Mouse (Mus musculus) heart, embryonic 15.5 days (tissue): ENCODE results near the gene Ntrk2. TPM values are rescaled to one million over a fixed set of nuclear protein-coding genes. Genes with fewer than 3 reads are reported as not detected.
A peak's percentile ranks its signal among the peaks of the same experiment; 100 is the strongest.

Experiments used
- ATAC-seq: fragments of 200-750 bp; cut with Nextera tagmentation; replicated peaks from 2 replicates; pipeline ENCODE4 v1.8.0; 2017; ENCODE audit warnings: low read depth, moderate TSS enrichment; ENCODE audit not compliant: insufficient number of reproducible peaks, insufficient read depth, low FRiP score
- H3K27ac ChIP-seq: fragments of 300-500 bp; sonication (generic); 2 replicates; pipeline ENCODE4 v1.5.1; 2015; ENCODE audit warnings: mild to moderate bottlenecking, inconsistent platforms
- H3K27me3 ChIP-seq: fragments of 300-500 bp; sonication (generic); 2 replicates; pipeline ENCODE4 v1.6.1; 2015; ENCODE audit warnings: inconsistent platforms
- H3K36me3 ChIP-seq: fragments of 300-500 bp; sonication (generic); 2 replicates; pipeline ENCODE4 v1.6.1; 2015; ENCODE audit warnings: mild to moderate bottlenecking, inconsistent platforms
- H3K4me1 ChIP-seq: fragments of 300-500 bp; sonication (generic); replicated peaks from 2 replicates; pipeline ENCODE4 v1.6.1; 2015; ENCODE audit warnings: inconsistent platforms
- H3K4me2 ChIP-seq: fragments of 300-500 bp; sonication (generic); 2 replicates; pipeline ENCODE4 v1.6.1; 2015; ENCODE audit warnings: inconsistent platforms, mild to moderate bottlenecking, moderate library complexity
- H3K4me3 ChIP-seq: fragments of 300-500 bp; sonication (generic); 2 replicates; pipeline ENCODE4 v1.5.1; 2015; ENCODE audit warnings: mild to moderate bottlenecking, inconsistent platforms
- H3K9ac ChIP-seq: fragments of 300-500 bp; sonication (generic); 2 replicates; pipeline ENCODE4 v1.6.1; 2015; ENCODE audit warnings: mild to moderate bottlenecking, inconsistent platforms
- H3K9me3 ChIP-seq: fragments of 300-500 bp; sonication (generic); replicated peaks from 2 replicates; pipeline ENCODE4 v1.6.1; 2016; ENCODE audit warnings: inconsistent platforms
- WGBS: fragments of 180-500 bp; shearing (Covaris S2); methylation state at CpG from one replicate; pipeline ENCODE4 v1.1.7; 2015; ENCODE audit warnings: mixed read lengths; 5-methylcytosine and 5-hydroxymethylcytosine counted together
- polyA plus RNA-seq: library from polyadenylated mRNA; unstranded; fragments of >200 nt; fragmentation: Nextera tagmentation; extraction: Ambion mirVana; gene quantifications from 2 replicates; pipeline ENCODE4 v1.2.1, GENCODE M21; 2015

Ntrk2 gene
- polyA plus RNA-seq, 1 experiment from 2014 or later = 4.8 TPM

- H3K9ac ChIP-seq = no peak overlapping the region
- no peak overlapping the region for H3K27ac ChIP-seq
- no peaks in the 10 kb centered on the region for H3K9me3 ChIP-seq
- H3K4me2 ChIP-seq = no peak overlapping the region
- 32% methylated on average over 5 of the region's 5 CpGs for whole genome bisulfite sequencing
- H3K27me3 ChIP-seq = no peaks in the 10 kb centered on the region
- H3K36me3 ChIP-seq = no peaks in the 10 kb centered on the region
- no peak overlapping the region for H3K4me3 ChIP-seq
- 0 out of 2 replicates have a peak, but pooled peaks have one; percentile 47 for ATAC-seq
- H3K4me1 ChIP-seq = peaks cover 4% of the 10 kb centered on the region
Measured at GRCm38 (mm10) chr13:58968168-58968567, 161.8 kb downstream of the Ntrk2 start.

DNA sequence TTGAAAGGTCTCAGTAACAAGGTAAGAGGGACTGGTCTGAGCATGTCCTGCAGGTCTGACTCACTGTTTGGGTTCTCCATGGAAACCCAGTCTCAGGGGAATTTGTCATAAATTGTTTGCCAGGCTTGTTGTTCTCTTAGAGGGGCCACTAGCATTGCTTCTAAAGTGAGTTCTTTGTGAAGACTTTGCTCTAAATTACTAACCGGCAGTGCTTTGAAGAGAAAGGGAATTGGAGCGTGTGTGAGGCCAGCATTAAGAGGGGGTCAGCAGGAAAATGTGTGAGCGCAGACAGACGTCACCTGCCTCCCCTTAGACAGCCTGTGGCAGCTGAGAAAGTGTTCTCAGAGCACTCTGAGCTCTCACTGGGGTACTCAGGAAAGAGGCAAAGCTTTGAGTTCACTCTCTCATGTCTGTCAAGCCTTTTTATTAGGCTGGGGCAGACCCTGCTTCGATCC is 165.1 kb downstream of the Ntrk2 start:
- Histone ChIP-seq H3K9ac (no peak overlapping the region), H3K9me3 (no peaks in the 10 kb centered on the region), H3K36me3 (no peaks in the 10 kb centered on the region), H3K4me3 (no peak overlapping the region), H3K4me2 (no peak overlapping the region), H3K27me3 (no peaks in the 10 kb centered on the region), H3K4me1 (peaks cover 4% of the 10 kb centered on the region), H3K27ac (no peak overlapping the region)
- 44% methylated on average over 5 of the region's 5 CpGs for WGBS
- no peak for ATAC-seq

DNA sequence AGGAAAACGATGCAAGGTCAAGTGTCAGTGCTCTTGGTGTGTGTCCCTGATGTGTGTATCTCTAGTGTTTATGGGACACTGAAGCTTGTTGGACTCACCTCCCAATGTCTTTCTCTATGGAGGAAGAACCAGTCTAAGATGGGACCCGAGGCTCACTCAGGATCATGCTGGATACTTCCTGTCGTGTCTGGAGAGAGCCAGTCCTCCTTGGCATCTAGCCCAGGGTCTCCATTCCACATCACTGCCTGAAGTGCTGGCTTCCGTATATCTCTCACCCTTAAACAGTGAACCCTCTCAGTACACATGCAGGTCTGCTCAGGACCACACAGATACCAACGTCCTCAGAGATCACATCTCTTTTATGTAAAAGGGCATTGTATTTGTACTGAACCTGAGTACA is 166.1 kb downstream of the Ntrk2 start:
- Histone ChIP-seq H3K4me1 (peaks cover 4% of the 10 kb centered on the region), H3K4me3 (no peak overlapping the region), H3K36me3 (no peaks in the 10 kb centered on the region), H3K27ac (no peak overlapping the region), H3K9me3 (no peaks in the 10 kb centered on the region), H3K9ac (no peak overlapping the region), H3K27me3 (no peaks in the 10 kb centered on the region), H3K4me2 (no peak overlapping the region)
- no peak for ATAC-seq
- 22% methylated on average over 5 of the region's 5 CpGs for WGBS

- Histone ChIP-seq H3K9ac (no peak overlapping the region), H3K36me3 (no peaks in the 10 kb centered on the region), H3K4me2 (no peak overlapping the region), H3K9me3 (no peaks in the 10 kb centered on the region), H3K4me1 (peaks cover 5% of the 10 kb centered on the region; the same call in 1 of the 2 replicates), H3K4me3 (no peak overlapping the region), H3K27ac (no peak overlapping the region), H3K27me3 (no peaks in the 10 kb centered on the region)
- 54% methylated on average over 5 of the region's 5 CpGs for WGBS
- no peak for ATAC-seq
Measured at GRCm38 (mm10) chr13:58996447-58996846, 190.1 kb downstream of the Ntrk2 start.

DNA sequence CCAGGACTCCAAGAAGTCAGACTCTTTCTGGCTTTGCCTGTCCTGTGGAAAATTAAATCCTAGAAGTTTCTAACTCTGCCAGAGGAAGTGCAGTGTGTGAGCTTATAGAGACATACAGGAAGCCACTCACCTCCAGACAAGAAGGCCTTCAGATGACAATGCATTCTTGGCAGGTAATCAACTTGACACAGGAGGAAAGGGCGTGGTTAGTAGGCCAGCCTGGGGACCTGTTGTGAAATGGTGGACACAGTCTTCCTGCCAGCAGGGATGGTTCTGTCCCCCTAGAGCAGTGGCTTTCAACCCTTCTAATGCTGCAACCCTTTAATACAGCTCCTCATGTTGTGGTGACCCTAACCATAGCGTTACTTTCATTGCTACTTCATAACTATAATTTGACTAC is 191.4 kb downstream of the Ntrk2 start:
- no peak for ATAC-seq
- no peak overlapping the region for H3K4me3 ChIP-seq
- no peaks in the 10 kb centered on the region for H3K36me3 ChIP-seq
- 86% methylated on average over 2 of the region's 2 CpGs for WGBS
- H3K9ac ChIP-seq = no peak overlapping the region
- H3K27me3 ChIP-seq = no peaks in the 10 kb centered on the region
- H3K4me1 ChIP-seq = peaks cover 5% of the 10 kb centered on the region; the same call in 1 of the 2 replicates
- H3K4me2 ChIP-seq = no peak overlapping the region
- no peaks in the 10 kb centered on the region for H3K9me3 ChIP-seq
- no peak overlapping the region for H3K27ac ChIP-seq

DNA sequence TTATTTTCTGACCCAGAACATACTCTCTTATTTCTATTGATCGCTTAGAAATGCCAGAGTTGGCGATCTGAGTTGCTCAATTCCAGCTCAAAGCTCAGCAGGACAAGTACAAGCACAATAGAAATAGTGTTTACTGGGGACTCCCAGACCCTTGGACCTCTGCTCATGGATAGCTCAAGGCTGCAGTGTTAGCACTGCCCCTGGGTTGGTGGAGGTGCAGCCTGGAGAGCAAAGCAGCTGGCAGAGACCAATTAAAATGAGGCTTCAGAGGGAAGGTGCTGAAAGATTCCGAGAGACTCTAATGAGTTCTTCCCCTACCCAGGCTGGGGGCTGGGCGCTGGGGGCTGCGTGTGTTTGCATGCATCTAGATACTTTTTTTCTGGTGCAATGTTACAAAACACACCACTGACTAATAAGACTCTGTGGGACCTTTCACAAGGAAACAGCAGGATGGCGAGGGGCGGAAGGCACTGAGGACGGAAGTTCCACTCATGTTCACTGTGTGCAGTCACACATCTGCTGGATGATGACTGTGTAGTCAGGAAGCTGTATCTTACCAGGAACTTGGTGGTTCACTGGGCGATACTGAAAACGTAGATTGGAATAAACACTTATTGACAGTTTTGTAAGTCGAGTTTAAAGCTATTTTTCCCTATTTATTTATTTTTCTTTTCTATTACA is 193.1 kb downstream of the Ntrk2 start:
- Histone ChIP-seq H3K9me3 (no peaks in the 10 kb centered on the region), H3K27me3 (no peaks in the 10 kb centered on the region), H3K9ac (no peak overlapping the region), H3K4me2 (no peak overlapping the region), H3K4me3 (no peak overlapping the region), H3K36me3 (no peaks in the 10 kb centered on the region), H3K4me1 (peaks cover 5% of the 10 kb centered on the region; the same call in 1 of the 2 replicates), H3K27ac (no peak overlapping the region)
- WGBS = 45% methylated on average over 11 of the region's 11 CpGs
- no peak for ATAC-seq

- ATAC-seq = no peak
Measured at GRCm38 (mm10) chr13:59002943-59003806, 196.8 kb downstream of the Ntrk2 start.

DNA sequence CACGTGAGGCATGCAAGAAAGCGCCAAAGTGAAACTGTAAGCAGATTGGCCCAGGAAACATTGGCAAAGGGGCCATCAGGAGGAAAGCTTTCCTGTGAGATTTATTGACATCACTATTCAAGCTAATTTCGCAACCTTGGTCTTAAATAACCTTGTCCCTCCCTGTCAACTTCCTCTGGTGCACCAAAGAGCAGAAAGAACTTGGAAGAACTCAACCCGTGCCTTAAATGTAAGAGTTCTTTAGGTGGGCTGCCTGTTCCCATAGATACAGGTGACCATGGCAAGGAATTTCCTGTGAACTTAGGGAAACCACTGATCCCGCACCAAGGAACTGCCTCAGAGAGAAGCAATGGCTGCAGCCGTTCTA is 197.4 kb downstream of the Ntrk2 start:
- 73% methylated on average over 6 of the region's 6 CpGs for WGBS
- Histone ChIP-seq H3K4me3 (no peak overlapping the region), H3K27ac (no peak overlapping the region), H3K9ac (no peak overlapping the region), H3K9me3 (no peaks in the 10 kb centered on the region), H3K36me3 (no peaks in the 10 kb centered on the region), H3K27me3 (no peaks in the 10 kb centered on the region), H3K4me1 (peaks cover 2% of the 10 kb centered on the region; the same call in 1 of the 2 replicates), H3K4me2 (no peak overlapping the region)
- ATAC-seq = no peak

More at GRCm38 (mm10) chr13:59002943-59003806, 196.8 kb downstream of the Ntrk2 start:
- H3K27ac ChIP-seq = no peak overlapping the region
- H3K9me3 ChIP-seq = no peaks in the 10 kb centered on the region
- H3K27me3 ChIP-seq = no peaks in the 10 kb centered on the region
- WGBS = 68% methylated on average over 12 of the region's 12 CpGs
- H3K36me3 ChIP-seq = no peaks in the 10 kb centered on the region
- H3K4me3 ChIP-seq = no peak overlapping the region
- no peak overlapping the region for H3K9ac ChIP-seq
- no peak overlapping the region for H3K4me2 ChIP-seq
- peaks cover 2% of the 10 kb centered on the region; the same call in 1 of the 2 replicates for H3K4me1 ChIP-seq

DNA sequence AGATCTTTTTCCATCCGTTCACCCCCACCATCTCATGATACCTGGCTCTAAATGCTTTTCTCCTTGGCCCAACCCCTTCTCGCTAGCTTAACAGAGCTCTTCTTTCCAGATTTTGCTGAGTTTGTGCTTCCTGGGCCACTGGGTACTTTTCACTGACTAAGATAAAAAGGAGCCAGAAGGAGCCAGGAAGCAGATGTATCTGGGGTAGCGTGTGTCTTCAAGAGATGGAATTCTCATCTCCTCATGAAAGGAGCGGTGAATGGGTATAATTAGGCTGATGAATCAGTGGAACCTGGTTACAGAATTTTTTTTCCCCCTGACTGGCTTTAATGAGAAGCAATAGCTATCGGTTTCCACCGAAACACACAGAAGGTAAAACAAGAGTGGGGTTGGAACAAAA is 198.2 kb downstream of the Ntrk2 start:
- WGBS = 79% methylated on average over 6 of the region's 6 CpGs
- Histone ChIP-seq H3K9me3 (no peaks in the 10 kb centered on the region), H3K4me1 (peaks cover under 1% of the 10 kb centered on the region; the same call in 1 of the 2 replicates), H3K27me3 (no peaks in the 10 kb centered on the region), H3K9ac (no peak overlapping the region), H3K4me2 (no peak overlapping the region), H3K36me3 (no peaks in the 10 kb centered on the region), H3K27ac (no peak overlapping the region), H3K4me3 (no peak overlapping the region)
- no peak for ATAC-seq

- Histone ChIP-seq H3K4me1 (peaks cover 8% of the 10 kb centered on the region), H3K27me3 (peaks cover 3% of the 10 kb centered on the region; the same call in 1 of the 2 replicates), H3K4me2 (no peak overlapping the region), H3K9me3 (no peaks in the 10 kb centered on the region), H3K36me3 (no peaks in the 10 kb centered on the region), H3K4me3 (no peak overlapping the region), H3K9ac (no peak overlapping the region), H3K27ac (no peak overlapping the region)
- 68% methylated on average over 5 of the region's 5 CpGs for WGBS
- no peak for ATAC-seq
Measured at GRCm38 (mm10) chr13:59009855-59010254, 203.5 kb downstream of the Ntrk2 start.

DNA sequence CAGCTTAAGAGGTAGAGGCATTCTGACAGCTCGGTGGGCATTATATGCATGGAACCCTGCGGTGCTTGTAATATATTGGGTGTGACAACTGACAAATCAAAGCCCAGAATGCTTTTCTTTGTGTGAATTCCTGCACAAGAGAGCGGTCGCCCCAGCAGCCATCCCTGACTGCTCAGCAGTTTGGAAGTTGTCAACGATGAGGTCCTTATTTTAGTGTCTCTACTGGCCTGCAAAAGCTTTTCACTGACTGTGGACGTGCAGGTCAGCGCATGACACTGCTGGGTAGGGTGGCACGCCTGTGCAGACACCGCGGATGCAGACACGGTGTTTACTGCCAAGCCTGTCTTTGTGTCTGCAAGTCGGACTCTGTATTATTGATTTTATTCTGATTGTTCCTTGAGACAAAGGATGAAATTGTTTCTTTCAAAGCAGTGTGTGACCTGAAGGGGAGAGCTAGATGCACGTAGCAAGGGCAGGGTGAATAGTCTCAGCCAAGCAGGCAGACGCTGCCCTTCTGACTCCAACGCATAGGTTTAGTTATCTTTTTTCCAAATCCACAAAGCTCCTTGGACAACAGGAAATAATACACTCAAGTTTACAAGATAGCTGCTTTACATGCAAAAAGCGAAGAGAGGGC is 204.6 kb downstream of the Ntrk2 start:
- H3K4me2 ChIP-seq = peak overlapping the region; percentile 63
- ATAC-seq = no peak
- peaks cover 3% of the 10 kb centered on the region; the same call in 1 of the 2 replicates for H3K27me3 ChIP-seq
- no peak overlapping the region for H3K27ac ChIP-seq
- H3K9ac ChIP-seq = no peak overlapping the region
- 39% methylated on average over 16 of the region's 16 CpGs for WGBS
- H3K9me3 ChIP-seq = no peaks in the 10 kb centered on the region
- H3K4me3 ChIP-seq = peak overlapping the region; percentile 28
- no peaks in the 10 kb centered on the region for H3K36me3 ChIP-seq
- H3K4me1 ChIP-seq = peaks cover 8% of the 10 kb centered on the region
